Mouse (Mus musculus) CH12.LX (cell line): ENCODE data around the gene Capn3. TPM values are rescaled to one million over a fixed set of nuclear protein-coding genes. Genes with fewer than 3 reads are reported as not detected.

Experiments
- DNase-seq: peaks from one replicate; pipeline ENCODE4 v3.0.0-alpha.2; 2013; ENCODE audit errors: extremely low read depth
- H3K27ac ChIP-seq: 2 replicates; pipeline ENCODE4 v1.5.1; 2012; ENCODE audit warnings: low read depth, mild to moderate bottlenecking, control low read depth, moderate library complexity; ENCODE audit not compliant: insufficient read depth
- H3K27me3 ChIP-seq: replicated peaks from 2 replicates; pipeline ENCODE3; 2012; ENCODE audit warnings: inconsistent platforms
- H3K36me3 ChIP-seq, 2 experiments: replicated peaks in 1 of 2; 2 replicates each; pipeline versions ENCODE3 to v1.6.1; 2012; ENCODE audit warnings: inconsistent platforms in 1 of 2, low read length in 1 of 2, mild to moderate bottlenecking in 1 of 2, mixed read lengths in 1 of 2, moderate library complexity in 1 of 2; ENCODE audit not compliant: control insufficient read depth in 1 of 2, insufficient read depth in 1 of 2
- H3K4me1 ChIP-seq, 2 experiments: 2 replicates each; pipeline ENCODE4 v1.6.1; 2012; ENCODE audit warnings: inconsistent platforms in 1 of 2, moderate library complexity in 1 of 2; ENCODE audit not compliant: insufficient read depth in 2 of 2, control insufficient read depth in 1 of 2
- H3K4me2 ChIP-seq: 2 replicates; pipeline ENCODE4 v1.6.1; 2012; ENCODE audit warnings: low read depth, mild to moderate bottlenecking, control low read depth; ENCODE audit not compliant: poor library complexity, insufficient read depth, severe bottlenecking
- H3K4me3 ChIP-seq, 3 experiments: fragments of 150-350 bp in 1 of 3; sonication (generic) in 1 of 3; replicated peaks in 1 of 3; 2 replicates each; pipeline versions ENCODE3 to v1.5.1; 2011 to 2012; ENCODE audit warnings: low read depth in 2 of 3, low read length in 2 of 3, mild to moderate bottlenecking in 2 of 3, moderate library complexity in 2 of 3, control low read depth in 1 of 3, improper control_type of control experiment in 1 of 3, inconsistent platforms in 1 of 3, mixed read lengths in 1 of 3; ENCODE audit not compliant: poor library complexity in 1 of 3
- H3K79me2 ChIP-seq: replicated peaks from 2 replicates; pipeline ENCODE4 v1.6.1; 2012; ENCODE audit warnings: mild to moderate bottlenecking, moderate library complexity; ENCODE audit not compliant: control insufficient read depth, poor library complexity, insufficient read depth, severe bottlenecking; ENCODE audit errors: extremely low read depth
- H3K9ac ChIP-seq: 2 replicates; pipeline ENCODE4 v1.6.1; 2012; ENCODE audit warnings: low read depth, mild to moderate bottlenecking, control low read depth, moderate library complexity; ENCODE audit not compliant: insufficient read depth
- H3K9me3 ChIP-seq: replicated peaks from 2 replicates; pipeline ENCODE3; 2012; ENCODE audit warnings: low read length, inconsistent platforms, mixed read lengths
- CHD1 ChIP-seq: IDR thresholded peaks from 2 replicates; pipeline ENCODE4 v1.6.1; 2012; ENCODE audit warnings: low read depth, low read length, improper control_type of control experiment, inconsistent platforms
- CTCF ChIP-seq, 2 experiments: IDR thresholded peaks in 1 of 2; conservative IDR thresholded peaks in 1 of 2; 2 replicates each; pipeline ENCODE4 v1.5.1; 2011 to 2012; ENCODE audit warnings: low read depth in 2 of 2, low read length in 2 of 2, improper control_type of control experiment in 1 of 2, inconsistent platforms in 1 of 2, mild to moderate bottlenecking in 1 of 2, moderate library complexity in 1 of 2
- E2F4 ChIP-seq: IDR thresholded peaks from 2 replicates; pipeline ENCODE4 v1.6.1; 2011; ENCODE audit warnings: low read depth, low read length, improper control_type of control experiment; ENCODE audit not compliant: insufficient replicate concordance
- ELF1 ChIP-seq: IDR thresholded peaks from 2 replicates; pipeline ENCODE4 v1.6.1; 2014; ENCODE audit warnings: low read depth, mild to moderate bottlenecking, inconsistent platforms, low read length, improper control_type of control experiment
- EP300 ChIP-seq: IDR thresholded peaks from 2 replicates; pipeline ENCODE4 v1.6.1; 2011; ENCODE audit warnings: low read length, improper control_type of control experiment
- ETS1 ChIP-seq: conservative IDR thresholded peaks from 2 replicates; pipeline ENCODE4 v1.6.1; 2012; ENCODE audit warnings: low read depth, mild to moderate bottlenecking, inconsistent platforms, low read length, improper control_type of control experiment, moderate library complexity
- GABPA ChIP-seq: IDR thresholded peaks from 2 replicates; pipeline ENCODE4 v1.6.1; 2012; ENCODE audit warnings: low read depth, low read length, improper control_type of control experiment, inconsistent platforms; ENCODE audit not compliant: insufficient replicate concordance
- HCFC1 ChIP-seq: IDR thresholded peaks from 2 replicates; pipeline ENCODE4 v1.6.1; 2012; ENCODE audit warnings: low read depth, mild to moderate bottlenecking, inconsistent platforms, low read length, improper control_type of control experiment
- JUN ChIP-seq: IDR thresholded peaks from 2 replicates; pipeline ENCODE4 v1.6.1; 2011; ENCODE audit warnings: low read depth, mild to moderate bottlenecking, low read length, improper control_type of control experiment, moderate library complexity; ENCODE audit not compliant: insufficient read depth
- JUND ChIP-seq: conservative IDR thresholded peaks from 2 replicates; pipeline ENCODE4 v1.6.1; 2011; ENCODE audit warnings: low read depth, low read length, improper control_type of control experiment
- MAFK ChIP-seq: IDR thresholded peaks from 2 replicates; pipeline ENCODE4 v1.6.1; 2011; ENCODE audit warnings: low read length, improper control_type of control experiment; ENCODE audit not compliant: insufficient replicate concordance
- MAX ChIP-seq: IDR thresholded peaks from 2 replicates; pipeline ENCODE4 v1.6.1; 2011; ENCODE audit warnings: low read length, improper control_type of control experiment
- POLR2A ChIP-seq: IDR thresholded peaks from 2 replicates; pipeline ENCODE4 v1.6.1; 2011; ENCODE audit warnings: low read depth, mild to moderate bottlenecking, improper control_type of control experiment, low read length
- POLR2AphosphoS2 ChIP-seq: IDR thresholded peaks from 2 replicates; pipeline ENCODE4 v1.6.1; 2011; ENCODE audit warnings: low read depth, low read length, improper control_type of control experiment
- SIN3A ChIP-seq: IDR thresholded peaks from 2 replicates; pipeline ENCODE4 v1.6.1; 2012; ENCODE audit warnings: low read length, improper control_type of control experiment, inconsistent platforms
- TCF12 ChIP-seq: IDR thresholded peaks from 2 replicates; pipeline ENCODE4 v1.6.1; 2014; ENCODE audit warnings: low read depth, mild to moderate bottlenecking, inconsistent platforms, low read length, improper control_type of control experiment
- USF1 ChIP-seq: IDR thresholded peaks from 2 replicates; pipeline ENCODE4 v1.6.1; 2014; ENCODE audit warnings: low read depth, mild to moderate bottlenecking, inconsistent platforms, low read length, improper control_type of control experiment
- USF2 ChIP-seq: conservative IDR thresholded peaks from 2 replicates; pipeline ENCODE4 v1.6.1; 2011; ENCODE audit warnings: low read depth, low read length, improper control_type of control experiment
- ZKSCAN1 ChIP-seq: IDR thresholded peaks from 2 replicates; pipeline ENCODE4 v1.6.1; 2012; ENCODE audit warnings: low read depth, inconsistent platforms, low read length, improper control_type of control experiment, borderline replicate concordance
- dilution Hi-C: fragments of 300-500 bp; cut with MboI; formaldehyde crosslinking; loops from 2 replicates; pipeline ENCODE4 v1.14.3; 2020; ENCODE audit warnings: low sequenced_read_pairs; ENCODE audit not compliant: extremely low pct_unique_long_range_greater_than_20kb, extremely low pct_ligation_motif_present
- in situ Hi-C: fragments of 300-500 bp; cut with MboI; formaldehyde crosslinking; loops from 3 replicates; pipeline ENCODE4 v1.14.3; 2019; ENCODE audit warnings: low sequenced_read_pairs, low pct_ligation_motif_present, low pct_unique_long_range_greater_than_20kb, mixed read lengths
- polyA plus RNA-seq: library from polyadenylated mRNA; unstranded; fragments of >175 nt; gene quantifications from 2 replicates; pipeline ENCODE4 v1.2.1, GENCODE M21; 2012; ENCODE audit warnings: low read depth; ENCODE audit not compliant: insufficient read length
- total RNA-seq, 2 experiments: library from RNA; depleted of rRNA; stranded (reverse); fragments of 300-350 nt in 1 of 2; fragments of >200 nt in 1 of 2; gene quantifications; 2 replicates each; pipeline ENCODE4 v1.2.3; 2012 to 2014

The Capn3 gene
- 2.0 and 3.2 TPM in 2 replicates for total RNA-seq (2012; rRNA removed)
- 7.2 and 8.0 TPM in 2 replicates for total RNA-seq (2014; rRNA removed)
- 5.5 and 7.4 TPM in 2 replicates for polyA plus RNA-seq

- dilution Hi-C loops = no loop called here
- H3K27ac ChIP-seq = no peak within 1 kb of the TSS
- in situ Hi-C loops = loop anchor here (25.0 kb wide), 1 partner anchor 657 kb away; the partner anchor contains the start of gene Tgm7
Observed at GRCm38 (mm10) chr2:120455719-120456118, at the start of gene Capn3. TSS of gene Capn3 (plus strand) at chr2:120456019.

GRCm38 (mm10) chr2:120411096-120411628 lies 44.7 kb upstream of the Capn3 start:
- H3K27me3 ChIP-seq = no peaks in the 10 kb centered on the region
- H3K4me3 ChIP-seq = no peak overlapping the region
- H3K27ac ChIP-seq = no peak overlapping the region
- no peaks in the 10 kb centered on the region for H3K9me3 ChIP-seq
- no peak overlapping the region for H3K4me2 ChIP-seq
- H3K36me3 ChIP-seq = peaks cover 0 to 32% of the 10 kb centered on the region in 2 experiments
- H3K9ac ChIP-seq = no peak overlapping the region
- in situ Hi-C loops = no loop called here
- H3K4me1 ChIP-seq = peaks cover 0 to under 1% of the 10 kb centered on the region in 2 experiments; a peak in 1 of 4 replicates
- no peak for TF ChIP-seq GABPA
- no peak for TF ChIP-seq ZKSCAN1
- no peak for TF ChIP-seq JUND
- TF ChIP-seq CHD1 = no peak
- no peak for TF ChIP-seq HCFC1
- no peak for TF ChIP-seq ELF1
- no peak for TF ChIP-seq POLR2AphosphoS2
- TF ChIP-seq E2F4 = no peak
- no peak for TF ChIP-seq USF2
- no peak for TF ChIP-seq SIN3A
- TF ChIP-seq ETS1 = no peak
- dilution Hi-C loops = no loop called here
- no peaks in the 10 kb centered on the region for H3K79me2 ChIP-seq
- no peak for DNase-seq

More at GRCm38 (mm10) chr2:120455719-120456118, at the start of gene Capn3:
- Histone ChIP-seq H3K4me3 (no peak within 1 kb of the TSS), H3K9ac (no peak within 1 kb of the TSS), H3K27me3 (no peaks in the 10 kb centered on the region), H3K36me3 (peaks cover 2 to 5% of the 10 kb centered on the region in 2 experiments), H3K4me1 (no peaks in the 10 kb centered on the region), H3K79me2 (no peaks in the 10 kb centered on the region), H3K4me2 (no peak within 1 kb of the TSS), H3K9me3 (no peaks in the 10 kb centered on the region)
- no peak for DNase-seq
- TF ChIP-seq MAX = no peak
- no peak for TF ChIP-seq HCFC1
- TF ChIP-seq MAFK = no peak
- no peak for TF ChIP-seq USF1
- no peak for TF ChIP-seq JUN
- TF ChIP-seq ETS1 = no peak
- TF ChIP-seq GABPA = no peak
- TF ChIP-seq POLR2A = no peak
- no peak for TF ChIP-seq CTCF (conservative IDR thresholded peaks at IDR 0.05 in 1 of 2, IDR thresholded peaks at IDR 0.05 in 1 of 2; ENCODE audit: low read depth in 2 of 2, low read length in 2 of 2)
- TF ChIP-seq USF2 = no peak
- TF ChIP-seq EP300 = no peak
- TF ChIP-seq TCF12 = no peak
